Mouse (Mus musculus) layer of hippocampus, postnatal 10 days (tissue): Measurements from ENCODE around the gene Nppc. TPM values are rescaled to one million over a fixed set of nuclear protein-coding genes. Genes with fewer than 3 reads are reported as not detected.
A peak's percentile ranks its signal among the peaks of the same experiment; 100 is the strongest.

ENCODE experiments used
- DNase-seq, 2 experiments: peaks; one replicate each; pipeline ENCODE4 v3.0.0; 2021; ENCODE audit warnings: low spot score in 2 of 2
- long read RNA-seq: library from polyadenylated mRNA; stranded (forward); transcript quantifications from one replicate; pipeline ENCODE4 v2.0.0, GENCODE M21; 2023
- total RNA-seq, 2 experiments: library from RNA; stranded (reverse); gene quantifications; 2 replicates each; pipeline ENCODE4 v1.2.3; 2021

Nppc gene
- 1 to 10 TPM; 8.1 to 8.9 TPM for total RNA-seq
- long read RNA-seq, transcript Nppc-201 (3 exons, 1,042 nt), result major isoform, 11 of 11 reads
- long read RNA-seq, partial matches to known transcripts, result 0 of 11 reads
- long read RNA-seq, other reads (novel, unspliced or antisense), result 0 of 11 reads

- peak; percentile 65 to 81 for DNase-seq
These were observed at the start of gene Nppc for GRCm38 (mm10) chr1:86670279-86671038. Nppc (minus strand) TSS chr1:86670571.

GRCm38 (mm10) chr1:86719391-86719790 is 49.0 kb upstream of the Nppc start:
- no peak for DNase-seq

- no peak for DNase-seq
These were observed 47.8 kb upstream of the Nppc start for GRCm38 (mm10) chr1:86718190-86718589.

GRCm38 (mm10) chr1:86713054-86713453 is 42.7 kb upstream of the Nppc start:
- no peak for DNase-seq

GRCm38 (mm10) chr1:86712045-86712444 is 41.7 kb upstream of the Nppc start:
- no peak for DNase-seq

GRCm38 (mm10) chr1:86709546-86709945 is 39.2 kb upstream of the Nppc start:
- DNase-seq, result no peak

- DNase-seq, result no peak
These were observed 35.1 kb upstream of the Nppc start for GRCm38 (mm10) chr1:86705461-86705860.

GRCm38 (mm10) chr1:86703965-86704326 is 33.6 kb upstream of the Nppc start:
- DNase-seq, result no peak

- DNase-seq, result peak; percentile 84 to 89
These were observed 33.1 kb upstream of the Nppc start, which contains the start of gene Dis3l2 for GRCm38 (mm10) chr1:86703300-86703964. Dis3l2 (plus strand) TSS chr1:86703808.

GRCm38 (mm10) chr1:86700367-86700766 is 30.0 kb upstream of the Nppc start:
- no peak for DNase-seq

- no peak for DNase-seq
These were observed 29.2 kb upstream of the Nppc start for GRCm38 (mm10) chr1:86699346-86700136.

GRCm38 (mm10) chr1:86698721-86699120 is 28.4 kb upstream of the Nppc start:
- DNase-seq, result no peak

- DNase-seq, result no peak
These were observed 26.6 kb upstream of the Nppc start for GRCm38 (mm10) chr1:86696948-86697347.

GRCm38 (mm10) chr1:86691027-86691426 is 20.7 kb upstream of the Nppc start:
- DNase-seq, result no peak

- DNase-seq, result no peak
These were observed 16.9 kb upstream of the Nppc start for GRCm38 (mm10) chr1:86687236-86687635.

GRCm38 (mm10) chr1:86678667-86679066 is 8.3 kb upstream of the Nppc start:
- DNase-seq, result no peak

- DNase-seq, result no peak
These were observed 7.3 kb upstream of the Nppc start for GRCm38 (mm10) chr1:86677624-86678023.

- no peak for DNase-seq
These were observed 4.8 kb upstream of the Nppc start for GRCm38 (mm10) chr1:86675126-86675525.

- DNase-seq, result peak; percentile 27 to 30
These were observed 4.0 kb upstream of the Nppc start for GRCm38 (mm10) chr1:86674385-86674784.

- DNase-seq, result peak; percentile 65 to 83
These were observed 658 bp downstream of the Nppc start for GRCm38 (mm10) chr1:86669552-86670273.

GRCm38 (mm10) chr1:86665091-86665490 is 5.3 kb downstream of the Nppc start:
- DNase-seq, result no peak
